Mouse (Mus musculus): ENCODE data around the gene Prdm13.

The Prdm13 gene

DNA sequence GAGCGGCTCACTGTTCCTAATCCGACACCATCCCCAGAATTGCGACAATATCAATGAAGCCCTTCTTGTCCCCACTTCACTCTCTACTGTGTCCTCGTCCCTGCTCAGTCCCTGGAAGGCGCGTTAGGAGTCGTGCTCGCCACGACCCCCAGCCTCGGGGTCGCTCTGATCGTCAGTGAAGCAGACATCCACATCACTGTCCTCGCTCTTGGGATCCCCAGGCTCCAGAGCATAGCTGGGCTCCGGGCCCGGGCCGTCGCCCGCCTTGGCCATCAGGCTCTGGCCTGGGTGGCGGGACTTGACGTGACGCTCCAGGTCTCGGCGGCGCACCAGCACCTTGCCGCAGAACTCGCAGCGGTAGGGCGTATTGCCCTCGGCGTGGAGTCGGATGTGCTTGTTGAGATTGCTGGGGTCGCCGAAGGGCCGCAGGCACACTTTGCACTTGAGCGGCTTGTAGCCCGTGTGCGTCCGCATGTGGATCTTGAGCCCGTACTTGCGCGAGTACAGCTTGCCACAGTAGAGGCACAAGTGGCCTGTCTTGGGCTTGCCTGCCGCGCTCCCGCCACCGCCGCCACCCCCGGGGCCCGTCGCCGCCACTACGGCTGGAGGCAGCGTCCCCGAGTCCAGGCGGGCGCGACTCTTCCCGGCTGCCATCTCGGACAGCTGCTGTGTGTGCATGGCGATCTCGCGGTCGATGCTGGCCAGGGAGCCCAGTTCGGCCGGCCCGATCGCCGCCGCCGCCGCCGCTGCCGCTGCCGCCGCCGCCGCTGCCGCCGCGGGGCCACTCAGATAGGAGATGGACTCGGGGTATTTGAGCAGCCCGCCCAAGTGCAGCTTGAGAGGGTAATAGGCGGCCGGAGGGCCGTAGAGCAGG lies 7.4 kb downstream of the Prdm13 start:
- DNase-seq: no peak

DNA sequence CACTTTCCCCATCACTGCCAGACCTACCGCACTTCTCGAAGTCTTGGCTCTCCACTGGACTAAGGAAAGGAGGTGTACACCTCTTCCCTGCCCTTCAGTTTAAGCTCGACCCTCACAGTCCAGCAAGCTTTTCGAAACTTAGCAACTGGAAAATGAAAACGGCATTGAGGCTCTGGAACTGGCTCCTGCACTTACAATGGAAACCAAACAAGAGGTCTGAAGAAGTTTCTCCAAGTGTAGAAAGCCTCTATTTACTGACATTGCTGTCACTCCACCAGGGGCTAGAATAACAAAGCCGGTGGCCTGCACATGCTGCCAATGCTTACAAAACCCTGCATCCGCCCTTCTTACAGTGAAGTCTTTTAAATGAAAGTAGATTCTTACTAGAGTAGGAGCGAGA lies 11.1 kb downstream of the Prdm13 start:
- no peak for DNase-seq

GRCm38 (mm10) chr4:21674042-21674441 lies 11.7 kb downstream of the Prdm13 start:
- DNase-seq: no peak

- DNase-seq: no peak
Observed at GRCm38 (mm10) chr4:21665961-21666360, 19.8 kb downstream of the Prdm13 start.

- no peak for DNase-seq
Observed at GRCm38 (mm10) chr4:21658184-21658583, 27.6 kb downstream of the Prdm13 start.

- no peak for DNase-seq
Observed at GRCm38 (mm10) chr4:21629275-21629583, 56.5 kb downstream of the Prdm13 start.

DNA sequence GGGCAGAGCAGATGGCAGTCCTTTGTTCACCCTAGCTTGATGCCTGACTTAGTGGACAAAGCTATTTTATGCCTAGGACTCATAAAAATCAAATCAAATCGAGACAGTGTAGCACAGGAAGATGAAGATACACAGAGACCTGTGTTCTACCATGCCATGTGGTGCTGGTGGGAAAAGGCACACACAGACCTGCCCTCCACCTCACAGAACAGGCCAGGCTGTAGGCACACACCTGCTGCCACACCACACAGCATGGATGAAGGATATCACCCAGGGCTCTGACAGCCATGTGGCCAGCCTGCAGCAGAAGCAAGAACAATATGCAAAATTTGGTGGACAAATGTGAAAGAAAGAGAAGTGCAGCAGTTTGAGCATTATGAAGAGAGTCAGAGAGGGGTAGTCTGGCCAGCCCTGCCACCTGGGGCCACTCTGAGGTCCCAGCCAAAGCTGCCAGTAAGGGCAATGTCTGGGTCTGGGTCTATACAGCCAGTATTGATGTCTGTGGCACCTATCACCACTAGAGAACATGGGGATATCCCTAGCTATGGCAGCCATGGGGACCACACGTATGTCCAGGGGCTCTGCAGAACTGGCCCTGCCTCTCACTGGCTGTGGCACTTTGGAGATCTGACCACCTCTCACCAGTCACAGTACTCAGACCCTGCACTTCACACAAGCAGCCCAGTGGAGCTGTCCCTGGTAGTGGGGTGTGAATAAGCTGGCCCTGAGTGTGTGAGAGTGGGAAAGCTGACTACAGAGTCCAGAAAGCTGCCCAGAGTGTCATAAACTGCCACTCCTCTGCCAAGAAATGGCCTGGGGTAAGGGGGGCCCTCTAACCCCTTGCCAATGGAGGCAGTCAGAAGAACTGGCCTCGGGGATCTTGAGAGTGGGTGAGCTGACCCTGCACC lies 57.1 kb downstream of the Prdm13 start:
- no peak for DNase-seq

Data from cerebellum, adult 9-10 months (tissue).